Mouse (Mus musculus) E14TG2a.4 (cell line): ENCODE measurements around the gene Banp.

Source experiments
- CTCF ChIP-seq: conservative IDR thresholded peaks from 2 replicates; pipeline ENCODE4 v1.5.1; 2014; ENCODE audit warnings: low read length
- NANOG ChIP-seq: IDR thresholded peaks from 2 replicates; pipeline ENCODE4 v1.6.1; 2014; ENCODE audit warnings: borderline replicate concordance, low read length, mixed read lengths

GRCm38 (mm10) chr8:121999211-121999610, 49.7 kb downstream of the Banp start:
- TF ChIP-seq CTCF (no peak), NANOG (no peak)
